Mouse (Mus musculus) midbrain, embryonic 13.5 days (tissue): ENCODE results near the gene Apba2. TPM values are rescaled to one million over a fixed set of nuclear protein-coding genes. Genes with fewer than 3 reads are reported as not detected.

Experiments
- ATAC-seq: fragments of 200-750 bp; cut with Nextera tagmentation; 2 replicates; pipeline ENCODE4 v1.8.0; 2017; ENCODE audit warnings: mild to moderate bottlenecking, moderate TSS enrichment, moderate library complexity
- H3K27ac ChIP-seq: fragments of 300-500 bp; sonication (generic); 2 replicates; pipeline ENCODE4 v1.5.1; 2015; ENCODE audit warnings: inconsistent platforms, mild to moderate bottlenecking, moderate library complexity
- H3K27me3 ChIP-seq: fragments of 300-500 bp; sonication (generic); 2 replicates; pipeline ENCODE4 v1.6.1; 2015; ENCODE audit warnings: mild to moderate bottlenecking, inconsistent platforms
- H3K36me3 ChIP-seq: fragments of 300-500 bp; sonication (generic); 2 replicates; pipeline ENCODE4 v1.6.1; 2015; ENCODE audit warnings: mild to moderate bottlenecking, inconsistent platforms
- H3K4me1 ChIP-seq: fragments of 300-500 bp; sonication (generic); replicated peaks from 2 replicates; pipeline ENCODE4 v1.6.1; 2015; ENCODE audit warnings: inconsistent platforms
- H3K4me2 ChIP-seq: fragments of 300-500 bp; sonication (generic); replicated peaks from 2 replicates; pipeline ENCODE4 v1.6.1; 2015; ENCODE audit warnings: moderate library complexity, mild to moderate bottlenecking, inconsistent platforms
- H3K4me3 ChIP-seq: fragments of 300-500 bp; sonication (generic); replicated peaks from 2 replicates; pipeline ENCODE4 v1.5.1; 2015; ENCODE audit warnings: mild to moderate bottlenecking, inconsistent platforms
- H3K9ac ChIP-seq: fragments of 300-500 bp; sonication (generic); replicated peaks from 2 replicates; pipeline ENCODE4 v1.6.1; 2015; ENCODE audit warnings: mild to moderate bottlenecking, inconsistent platforms
- H3K9me3 ChIP-seq: fragments of 300-500 bp; sonication (generic); 2 replicates; pipeline ENCODE4 v1.6.1; 2016; ENCODE audit warnings: mild to moderate bottlenecking, inconsistent platforms
- WGBS: fragments of 180-500 bp; shearing (Covaris S2); methylation state at CpG from one replicate; pipeline ENCODE4 v1.1.7; 2015; 5-methylcytosine and 5-hydroxymethylcytosine counted together
- polyA plus RNA-seq: library from polyadenylated mRNA; unstranded; fragments of >200 nt; fragmentation: Nextera tagmentation; extraction: Ambion mirVana; gene quantifications from 2 replicates; pipeline ENCODE4 v1.2.1, GENCODE M21; 2015

The Apba2 gene
- 157 and 161 TPM in 2 replicates for polyA plus RNA-seq

GRCm38 (mm10) chr7:64501536-64502270 lies at the start of gene Apba2:
Gene Apba2 (plus strand): TSS chr7:64501706.
- Histone ChIP-seq H3K36me3 (no peaks in the 10 kb centered on the region), H3K4me3 (peak within 1 kb of the TSS; percentile 92), H3K4me2 (peak within 1 kb of the TSS; percentile 63), H3K27me3 (0 out of 2 replicates have a peak, but pooled peaks cover 4% of the 10 kb centered on the region), H3K27ac (peak within 1 kb of the TSS; percentile 98), H3K4me1 (peaks cover 39% of the 10 kb centered on the region), H3K9ac (peak within 1 kb of the TSS; percentile 100), H3K9me3 (0 out of 2 replicates have a peak, but pooled peaks cover 4% of the 10 kb centered on the region)
- peak; percentile 90 for ATAC-seq
- WGBS = under 1% methylated on average over 76 of the region's 96 CpGs

GRCm38 (mm10) chr7:64451861-64452382 lies 49.6 kb upstream of the Apba2 start:
- no peaks in the 10 kb centered on the region for H3K27me3 ChIP-seq
- peaks cover 5% of the 10 kb centered on the region for H3K4me1 ChIP-seq
- H3K36me3 ChIP-seq = no peaks in the 10 kb centered on the region
- no peak overlapping the region for H3K4me2 ChIP-seq
- H3K9ac ChIP-seq = no peak overlapping the region
- no peaks in the 10 kb centered on the region for H3K9me3 ChIP-seq
- peak; percentile 53 for ATAC-seq
- 0 out of 2 replicates have a peak overlapping the region, but pooled peaks have one; percentile 1 for H3K27ac ChIP-seq
- H3K4me3 ChIP-seq = no peak overlapping the region
- 85% methylated on average over 5 of the region's 5 CpGs for WGBS

GRCm38 (mm10) chr7:64452471-64453222 lies 48.9 kb upstream of the Apba2 start:
- no peak overlapping the region for H3K9ac ChIP-seq
- H3K4me3 ChIP-seq = no peak overlapping the region
- no peaks in the 10 kb centered on the region for H3K36me3 ChIP-seq
- no peaks in the 10 kb centered on the region for H3K9me3 ChIP-seq
- no peak overlapping the region for H3K4me2 ChIP-seq
- 87% methylated on average over 4 of the region's 4 CpGs for WGBS
- no peak overlapping the region for H3K27ac ChIP-seq
- no peak for ATAC-seq
- no peaks in the 10 kb centered on the region for H3K27me3 ChIP-seq
- peaks cover 5% of the 10 kb centered on the region for H3K4me1 ChIP-seq

- no peak overlapping the region for H3K4me3 ChIP-seq
- no peaks in the 10 kb centered on the region for H3K27me3 ChIP-seq
- no peaks in the 10 kb centered on the region for H3K36me3 ChIP-seq
- WGBS = 84% methylated on average over 4 of the region's 4 CpGs
- H3K9me3 ChIP-seq = no peaks in the 10 kb centered on the region
- no peak overlapping the region for H3K4me2 ChIP-seq
- no peak for ATAC-seq
- H3K27ac ChIP-seq = no peak overlapping the region
- no peak overlapping the region for H3K9ac ChIP-seq
- peaks cover 4% of the 10 kb centered on the region for H3K4me1 ChIP-seq
Observed at GRCm38 (mm10) chr7:64456176-64456575, 45.3 kb upstream of the Apba2 start.

GRCm38 (mm10) chr7:64456676-64457075 lies 44.8 kb upstream of the Apba2 start:
- H3K4me1 ChIP-seq = no peaks in the 10 kb centered on the region; the same call in 1 of the 2 replicates
- no peak overlapping the region for H3K27ac ChIP-seq
- no peak overlapping the region for H3K4me2 ChIP-seq
- 70% methylated on average over 3 of the region's 3 CpGs for WGBS
- no peaks in the 10 kb centered on the region for H3K27me3 ChIP-seq
- H3K4me3 ChIP-seq = no peak overlapping the region
- ATAC-seq = no peak
- no peaks in the 10 kb centered on the region for H3K36me3 ChIP-seq
- H3K9ac ChIP-seq = no peak overlapping the region
- no peaks in the 10 kb centered on the region for H3K9me3 ChIP-seq

GRCm38 (mm10) chr7:64457811-64458210 lies 43.7 kb upstream of the Apba2 start:
- Histone ChIP-seq H3K4me1 (no peaks in the 10 kb centered on the region), H3K9ac (no peak overlapping the region), H3K27ac (no peak overlapping the region), H3K9me3 (no peaks in the 10 kb centered on the region), H3K4me2 (no peak overlapping the region), H3K27me3 (no peaks in the 10 kb centered on the region), H3K4me3 (no peak overlapping the region), H3K36me3 (no peaks in the 10 kb centered on the region)
- no peak for ATAC-seq
- WGBS = 76% methylated on average over 2 of the region's 2 CpGs

GRCm38 (mm10) chr7:64497438-64497837 lies 4.1 kb upstream of the Apba2 start:
- Histone ChIP-seq H3K27me3 (0 out of 2 replicates have a peak, but pooled peaks cover 4% of the 10 kb centered on the region), H3K9me3 (0 out of 2 replicates have a peak, but pooled peaks cover 4% of the 10 kb centered on the region), H3K4me3 (no peak overlapping the region), H3K4me2 (no peak overlapping the region), H3K4me1 (no peaks in the 10 kb centered on the region), H3K9ac (no peak overlapping the region), H3K36me3 (no peaks in the 10 kb centered on the region), H3K27ac (no peak overlapping the region)
- ATAC-seq = no peak
- 42% methylated on average over 10 of the region's 10 CpGs for WGBS

- Histone ChIP-seq H3K27me3 (0 out of 2 replicates have a peak, but pooled peaks cover 4% of the 10 kb centered on the region), H3K4me2 (peak overlapping the region; percentile 63), H3K4me3 (peak overlapping the region; percentile 92), H3K4me1 (peaks cover 47% of the 10 kb centered on the region), H3K27ac (peak overlapping the region; percentile 98), H3K9ac (peak overlapping the region; percentile 100), H3K36me3 (no peaks in the 10 kb centered on the region), H3K9me3 (0 out of 2 replicates have a peak, but pooled peaks cover 2% of the 10 kb centered on the region)
- under 1% methylated on average over 42 of the region's 47 CpGs for WGBS
- ATAC-seq = peak; percentile 53
Observed at GRCm38 (mm10) chr7:64502271-64503180, 1.0 kb downstream of the Apba2 start.

- Histone ChIP-seq H3K27me3 (0 out of 2 replicates have a peak, but pooled peaks cover 4% of the 10 kb centered on the region), H3K27ac (no peak overlapping the region), H3K4me2 (peak overlapping the region; percentile 63), H3K9ac (peak overlapping the region; percentile 100), H3K36me3 (no peaks in the 10 kb centered on the region), H3K4me3 (peak overlapping the region; percentile 92), H3K9me3 (no peaks in the 10 kb centered on the region), H3K4me1 (peaks cover 58% of the 10 kb centered on the region)
- no peak for ATAC-seq
- WGBS = 75% methylated on average over 6 of the region's 6 CpGs
Observed at GRCm38 (mm10) chr7:64503641-64504040, 2.1 kb downstream of the Apba2 start.

GRCm38 (mm10) chr7:64504691-64505231 lies 3.3 kb downstream of the Apba2 start:
- Histone ChIP-seq H3K9ac (peak overlapping the region; percentile 44; the same call in 1 of the 2 replicates), H3K27ac (peak overlapping the region; percentile 64), H3K9me3 (no peaks in the 10 kb centered on the region), H3K36me3 (no peaks in the 10 kb centered on the region), H3K4me1 (peaks cover 69% of the 10 kb centered on the region), H3K4me3 (peak overlapping the region; percentile 22), H3K4me2 (peak overlapping the region; percentile 52), H3K27me3 (0 out of 2 replicates have a peak, but pooled peaks cover 4% of the 10 kb centered on the region)
- WGBS = 13% methylated on average over 7 of the region's 8 CpGs
- no peak for ATAC-seq

- H3K27ac ChIP-seq = no peak overlapping the region
- peak overlapping the region; percentile 52 for H3K4me2 ChIP-seq
- H3K36me3 ChIP-seq = no peaks in the 10 kb centered on the region
- ATAC-seq = no peak
- H3K4me3 ChIP-seq = no peak overlapping the region
- peaks cover 77% of the 10 kb centered on the region for H3K4me1 ChIP-seq
- H3K9me3 ChIP-seq = no peaks in the 10 kb centered on the region
- 78% methylated on average over 3 of the region's 3 CpGs for WGBS
- H3K27me3 ChIP-seq = 0 out of 2 replicates have a peak, but pooled peaks cover 4% of the 10 kb centered on the region
- H3K9ac ChIP-seq = peak overlapping the region; percentile 26; the same call in 1 of the 2 replicates
Observed at GRCm38 (mm10) chr7:64505571-64505970, 4.1 kb downstream of the Apba2 start.
